Mouse (Mus musculus): ENCODE results near the gene Tead1. TPM values are rescaled to one million over a fixed set of nuclear protein-coding genes. Genes with fewer than 3 reads are reported as not detected.

Gene Tead1
- polyA plus RNA-seq, 2 experiments: 0.75 to 1.1 TPM

- Histone ChIP-seq H3K4me1 (replicated peaks; ENCODE audit: control insufficient read depth in 2 of 2, insufficient read depth in 2 of 2, low read length in 1 of 2) (no peaks in the 10 kb centered on the region), H3K27ac (no peak overlapping the region), H3K9ac (replicated peaks) (no peak overlapping the region), H3K9me3 (ENCODE audit: control insufficient read depth, low read length) (no peaks in the 10 kb centered on the region), H3K4me3 (ENCODE audit: insufficient read depth in 1 of 2, low read depth in 2 of 2, low read length in 2 of 2) (no peak overlapping the region), H3K27me3 (ENCODE audit: control insufficient read depth, insufficient read depth, low read length) (no peaks in the 10 kb centered on the region), H3K4me2 (ENCODE audit: low read depth) (no peak overlapping the region), H3K36me3 (replicated peaks; ENCODE audit: control insufficient read depth, insufficient read depth, low read depth) (no peaks in the 10 kb centered on the region)
- DNase-seq (ENCODE audit: low read depth in 3 of 3, low spot score in 3 of 3) (no peak), ATAC-seq (ENCODE audit: insufficient read depth) (no peak)
- WGBS (ENCODE audit: insufficient replicate concordance): 30% methylated on average over 8 of the region's 8 CpGs
- no peak for TF ChIP-seq CTCF (IDR thresholded peaks at IDR 0.05; ENCODE audit: low read depth)
- TF ChIP-seq EP300 (IDR thresholded peaks at IDR 0.05; ENCODE audit: low read depth): no peak
Measured at GRCm38 (mm10) chr7:112937089-112937488, 258.0 kb downstream of the Tead1 start.

GRCm38 (mm10) chr7:112938959-112939358 lies 259.8 kb downstream of the Tead1 start:
- Histone ChIP-seq H3K36me3 (replicated peaks; ENCODE audit: control insufficient read depth, insufficient read depth, low read depth) (no peaks in the 10 kb centered on the region), H3K27ac (no peak overlapping the region), H3K27me3 (ENCODE audit: control insufficient read depth, insufficient read depth, low read length) (no peaks in the 10 kb centered on the region), H3K4me3 (ENCODE audit: insufficient read depth in 1 of 2, low read depth in 2 of 2, low read length in 2 of 2) (no peak overlapping the region), H3K9ac (replicated peaks) (no peak overlapping the region), H3K9me3 (ENCODE audit: control insufficient read depth, low read length) (no peaks in the 10 kb centered on the region), H3K4me2 (ENCODE audit: low read depth) (no peak overlapping the region), H3K4me1 (replicated peaks; ENCODE audit: control insufficient read depth in 2 of 2, insufficient read depth in 2 of 2, low read length in 1 of 2) (no peaks in the 10 kb centered on the region)
- WGBS (ENCODE audit: insufficient replicate concordance): 24% methylated on average over 5 of the region's 5 CpGs
- ATAC-seq (ENCODE audit: insufficient read depth): no peak
- TF ChIP-seq EP300 (IDR thresholded peaks at IDR 0.05; ENCODE audit: low read depth): no peak
- TF ChIP-seq CTCF (IDR thresholded peaks at IDR 0.05; ENCODE audit: low read depth): no peak
- no peak for DNase-seq (ENCODE audit: low read depth in 3 of 3, low spot score in 3 of 3)

GRCm38 (mm10) chr7:112942567-112942966 lies 263.4 kb downstream of the Tead1 start:
- Histone ChIP-seq H3K9me3 (ENCODE audit: control insufficient read depth, low read length) (no peaks in the 10 kb centered on the region), H3K4me1 (replicated peaks; ENCODE audit: control insufficient read depth in 2 of 2, insufficient read depth in 2 of 2, low read length in 1 of 2) (no peaks in the 10 kb centered on the region), H3K36me3 (replicated peaks; ENCODE audit: control insufficient read depth, insufficient read depth, low read depth) (no peaks in the 10 kb centered on the region), H3K4me2 (ENCODE audit: low read depth) (no peak overlapping the region), H3K9ac (replicated peaks) (no peak overlapping the region), H3K27me3 (ENCODE audit: control insufficient read depth, insufficient read depth, low read length) (no peaks in the 10 kb centered on the region), H3K27ac (no peak overlapping the region), H3K4me3 (ENCODE audit: insufficient read depth in 1 of 2, low read depth in 2 of 2, low read length in 2 of 2) (no peak overlapping the region)
- WGBS (ENCODE audit: insufficient replicate concordance): 46% methylated on average over 5 of the region's 5 CpGs
- TF ChIP-seq CTCF (IDR thresholded peaks at IDR 0.05; ENCODE audit: low read depth) (no peak), EP300 (IDR thresholded peaks at IDR 0.05; ENCODE audit: low read depth) (no peak)
- ATAC-seq (ENCODE audit: insufficient read depth): no peak
- DNase-seq (ENCODE audit: low read depth in 3 of 3, low spot score in 3 of 3): no peak

DNA sequence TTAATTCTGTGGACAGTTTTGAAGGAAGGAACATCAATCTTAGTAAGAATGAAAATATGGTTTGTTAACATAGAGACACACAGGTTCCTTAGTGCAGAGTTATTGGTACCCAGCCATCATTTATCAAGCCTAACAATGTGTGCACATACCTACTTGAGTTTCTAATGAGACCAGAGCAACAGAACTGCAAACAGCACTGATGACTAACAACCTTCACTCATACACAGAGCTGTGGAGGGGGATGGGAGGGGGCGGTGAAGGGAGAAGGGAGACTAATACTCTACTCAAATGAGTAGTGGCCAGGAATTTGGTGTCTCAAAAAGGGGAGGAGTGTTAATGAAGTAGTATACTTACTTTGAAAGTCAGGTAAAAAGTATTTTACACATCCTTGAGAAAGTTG lies 263.9 kb downstream of the Tead1 start:
- Histone ChIP-seq H3K27ac (no peak overlapping the region), H3K9ac (replicated peaks) (no peak overlapping the region), H3K9me3 (ENCODE audit: control insufficient read depth, low read length) (no peaks in the 10 kb centered on the region), H3K4me3 (ENCODE audit: insufficient read depth in 1 of 2, low read depth in 2 of 2, low read length in 2 of 2) (no peak overlapping the region), H3K27me3 (ENCODE audit: control insufficient read depth, insufficient read depth, low read length) (no peaks in the 10 kb centered on the region), H3K36me3 (replicated peaks; ENCODE audit: control insufficient read depth, insufficient read depth, low read depth) (no peaks in the 10 kb centered on the region), H3K4me2 (ENCODE audit: low read depth) (no peak overlapping the region), H3K4me1 (replicated peaks; ENCODE audit: control insufficient read depth in 2 of 2, insufficient read depth in 2 of 2, low read length in 1 of 2) (no peaks in the 10 kb centered on the region)
- no peak for TF ChIP-seq EP300 (IDR thresholded peaks at IDR 0.05; ENCODE audit: low read depth)
- no peak for TF ChIP-seq CTCF (IDR thresholded peaks at IDR 0.05; ENCODE audit: low read depth)
- DNase-seq (ENCODE audit: low read depth in 3 of 3, low spot score in 3 of 3): no peak
- WGBS (ENCODE audit: insufficient replicate concordance): 76% methylated on average over 1 of the region's 1 CpGs
- no peak for ATAC-seq (ENCODE audit: insufficient read depth)

DNA sequence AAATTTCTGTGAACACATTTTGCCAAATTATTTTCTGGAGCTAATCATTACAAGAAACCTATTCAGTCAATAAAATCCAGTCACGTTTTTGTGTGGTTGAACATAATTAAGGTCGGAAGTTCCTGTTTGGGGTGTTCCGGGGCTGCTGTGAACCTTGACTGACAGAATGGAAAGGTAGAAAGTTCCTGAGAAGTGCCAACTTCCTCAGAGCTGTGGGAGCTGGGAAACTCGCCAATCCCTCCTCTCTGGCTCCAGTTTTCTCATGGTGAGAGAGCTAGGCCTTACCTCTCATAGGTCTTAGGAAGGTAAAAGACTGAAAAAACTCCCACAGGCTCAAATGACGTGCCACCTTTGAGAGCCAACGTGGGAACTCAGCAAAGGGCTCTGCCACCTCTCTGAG lies 267.6 kb downstream of the Tead1 start:
- H3K27ac ChIP-seq: no peak overlapping the region
- no peaks in the 10 kb centered on the region for H3K9me3 ChIP-seq (ENCODE audit: control insufficient read depth, low read length)
- H3K4me2 ChIP-seq (ENCODE audit: low read depth): no peak overlapping the region
- H3K27me3 ChIP-seq (ENCODE audit: control insufficient read depth, insufficient read depth, low read length): no peaks in the 10 kb centered on the region
- H3K4me1 ChIP-seq (replicated peaks; ENCODE audit: control insufficient read depth in 2 of 2, insufficient read depth in 2 of 2, low read length in 1 of 2): no peaks in the 10 kb centered on the region
- no peak overlapping the region for H3K4me3 ChIP-seq (ENCODE audit: insufficient read depth in 1 of 2, low read depth in 2 of 2, low read length in 2 of 2)
- 30% methylated on average over 6 of the region's 6 CpGs for WGBS (ENCODE audit: insufficient replicate concordance)
- DNase-seq (ENCODE audit: low read depth in 3 of 3, low spot score in 3 of 3) (no peak), ATAC-seq (ENCODE audit: insufficient read depth) (no peak)
- no peak overlapping the region for H3K9ac ChIP-seq (replicated peaks)
- H3K36me3 ChIP-seq (replicated peaks; ENCODE audit: control insufficient read depth, insufficient read depth, low read depth): no peaks in the 10 kb centered on the region
- TF ChIP-seq CTCF (IDR thresholded peaks at IDR 0.05; ENCODE audit: low read depth) (no peak), EP300 (IDR thresholded peaks at IDR 0.05; ENCODE audit: low read depth) (no peak)
